Mouse (Mus musculus) hindbrain, embryonic 13.5 days (tissue): Measurements from ENCODE around the gene Litaf. TPM values are rescaled to one million over a fixed set of nuclear protein-coding genes. Genes with fewer than 3 reads are reported as not detected.

Experiments
- microRNA-seq: library from miRNA; unstranded; fragments of <30 nt; microRNA quantifications from one replicate; pipeline ENCODE4, GENCODE M21; 2016
- polyA plus RNA-seq: library from polyadenylated mRNA; unstranded; fragments of >200 nt; fragmentation: Nextera tagmentation; extraction: Ambion mirVana; gene quantifications from 2 replicates; pipeline ENCODE4 v1.2.1, GENCODE M21; 2015

Litaf gene
- polyA plus RNA-seq, 1 experiment from 2014 or later, result 36.4 TPM

Small RNA genes within 50 kb of the gene (microRNA-seq; reads per million reads assigned to microRNA genes)
- not detected for gene Gm26268

Other genes starting within 250 kb of the Litaf start
- 0.39 and 0.54 TPM in 2 replicates for gene Rmi2, start 231.1 kb downstream of the Litaf start, polyA plus RNA-seq
- 145 TPM in 2 replicates for gene Snn, start 5.2 kb downstream of the Litaf start, polyA plus RNA-seq
- 25.7 and 27.9 TPM in 2 replicates for gene Txndc11, start 68.5 kb upstream of the Litaf start, polyA plus RNA-seq
- gene Zc3h7a, start 110.2 kb upstream of the Litaf start, polyA plus RNA-seq, result 77.1 and 84.1 TPM in 2 replicates
- gene Rsl1d1, start 137.2 kb upstream of the Litaf start, polyA plus RNA-seq, result 144 and 151 TPM in 2 replicates
- 50.2 and 52.2 TPM in 2 replicates for gene Gspt1, start 188.2 kb upstream of the Litaf start, polyA plus RNA-seq
- not detected in 2 replicates for gene Tnfrsf17, start 247.7 kb upstream of the Litaf start, polyA plus RNA-seq